Mouse (Mus musculus): ENCODE results near the gene Med27. TPM values are rescaled to one million over a fixed set of nuclear protein-coding genes. Genes with fewer than 3 reads are reported as not detected.

The Med27 gene
- polyA plus RNA-seq, 1 experiment from 2014 or later = 58.6 TPM

- DNase-seq (ENCODE audit: low spot score) = no peak
Measured at GRCm38 (mm10) chr2:29558561-29558960, 211.9 kb downstream of the Med27 start.

DNA sequence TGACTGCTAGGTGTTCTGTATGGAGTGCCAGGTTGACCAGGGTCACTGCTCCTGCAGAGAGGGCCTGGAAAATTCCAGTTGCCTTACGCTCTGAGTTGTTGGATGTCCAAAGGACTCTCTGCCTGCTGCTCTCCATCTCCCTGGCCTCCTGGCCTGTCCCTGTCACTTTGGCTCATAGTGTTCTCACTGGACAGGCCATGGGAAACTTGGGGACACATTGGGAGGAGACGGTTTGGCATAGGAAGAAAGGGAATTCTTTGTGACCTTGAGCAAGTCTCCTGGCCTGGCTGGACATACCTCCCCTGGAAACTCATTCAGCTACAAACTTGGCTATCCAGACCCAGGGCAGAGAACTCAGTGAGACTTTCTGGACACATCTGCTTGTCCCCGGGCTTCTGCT lies 213.3 kb downstream of the Med27 start:
- DNase-seq (ENCODE audit: low spot score) = no peak

- DNase-seq (ENCODE audit: low spot score) = no peak
Measured at GRCm38 (mm10) chr2:29561468-29561867, 214.8 kb downstream of the Med27 start.

GRCm38 (mm10) chr2:29563986-29564385 lies 217.4 kb downstream of the Med27 start:
- DNase-seq (ENCODE audit: low spot score) = no peak

- DNase-seq (ENCODE audit: low spot score) = no peak
Measured at GRCm38 (mm10) chr2:29565570-29566433, 219.2 kb downstream of the Med27 start.

DNA sequence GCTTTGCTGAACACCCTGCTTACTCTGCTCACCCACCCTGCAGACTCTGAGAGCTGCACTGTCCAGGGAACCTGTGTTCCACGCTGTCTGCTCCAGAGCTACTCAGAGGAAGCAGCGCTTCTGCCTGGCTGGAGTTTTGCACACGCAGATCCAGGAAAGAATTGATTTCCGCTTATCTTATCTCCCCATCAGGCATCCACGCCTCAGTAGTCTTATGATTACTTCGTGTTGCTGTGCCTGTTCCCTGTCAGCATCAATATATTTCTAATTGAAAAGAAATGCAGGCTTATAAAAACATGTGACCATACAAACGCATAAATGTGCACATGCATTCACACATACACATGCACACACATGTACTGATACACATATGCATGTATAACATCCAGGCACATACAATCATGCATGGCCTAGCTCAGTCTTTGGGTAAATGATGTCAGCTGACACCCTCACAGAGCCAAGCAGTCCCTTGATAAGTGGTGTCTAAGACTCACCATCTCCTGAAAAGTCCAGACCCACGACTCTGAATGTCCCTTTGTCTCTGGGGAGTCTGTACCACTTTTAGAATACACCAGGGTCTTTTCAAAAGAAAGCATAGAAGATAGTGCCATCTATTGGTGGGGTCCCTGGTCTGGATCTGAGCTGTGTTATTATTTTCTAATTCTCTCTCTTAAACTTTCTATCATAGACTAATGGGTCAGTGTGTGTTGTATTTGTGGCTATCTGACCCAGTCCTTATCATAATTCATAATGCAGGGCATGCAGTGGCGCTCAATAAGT lies 225.5 kb downstream of the Med27 start:
- no peak for DNase-seq (ENCODE audit: low spot score)

- DNase-seq (ENCODE audit: low spot score) = no peak
Measured at GRCm38 (mm10) chr2:29572811-29573427, 226.3 kb downstream of the Med27 start.

- peak; percentile 75 for DNase-seq (ENCODE audit: low spot score)
Measured at GRCm38 (mm10) chr2:29573591-29573990, 227.0 kb downstream of the Med27 start.

DNA sequence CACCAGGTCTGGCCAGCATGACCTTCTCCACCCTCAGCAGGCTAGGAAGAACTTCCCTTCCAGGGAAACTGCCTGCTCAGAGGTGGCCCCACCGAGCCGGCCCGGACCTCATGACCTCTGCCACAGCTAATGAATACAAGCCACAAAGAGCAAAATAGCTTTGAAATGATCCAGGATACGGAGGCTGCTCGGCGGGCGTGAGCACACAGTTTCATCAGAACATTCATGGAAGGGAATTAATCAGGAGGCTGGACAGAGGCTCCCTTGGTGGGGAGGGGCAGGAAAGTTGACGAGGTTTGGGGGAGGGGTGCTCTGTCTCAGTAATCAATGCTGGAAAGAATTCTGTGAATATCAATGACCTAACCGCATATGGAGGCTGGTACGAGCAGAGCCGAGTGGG lies 227.6 kb downstream of the Med27 start:
- no peak for DNase-seq (ENCODE audit: low spot score)

Small RNA genes within 50 kb of the gene (microRNA-seq; reads per million reads assigned to microRNA genes)
- not detected for gene Mir133c (ENCODE audit: borderline number of aligned reads)

Other genes with a start within 250 kb of the Med27 start
- 13.2 and 14.9 TPM in 2 replicates for gene Setx, start 222.6 kb upstream of the Med27 start, polyA plus RNA-seq (2015; fragmentation: Nextera tagmentation; extraction: Ambion mirVana)
- gene Ntng2, start 93.8 kb upstream of the Med27 start, polyA plus RNA-seq (2015; fragmentation: Nextera tagmentation; extraction: Ambion mirVana) = 0.18 and 0.28 TPM in 2 replicates